Mouse (Mus musculus) cerebellum, adult 2 months (tissue): Measurements from ENCODE around the gene Ifnl3. TPM values are rescaled to one million over a fixed set of nuclear protein-coding genes. Genes with fewer than 3 reads are reported as not detected.
"Not testable (repeated sequence)": the region's sequence is repeated elsewhere in the genome, so short reads cannot be mapped to it uniquely, and the experiment has no call there.

ENCODE experiments used
- DNase-seq, 2 experiments: peaks; one replicate each; pipeline ENCODE4 v3.0.0; 2021
- H3K27ac ChIP-seq: fragments of 200-500 bp; 2 replicates; pipeline ENCODE4 v1.5.1; 2012; ENCODE audit warnings: low read length, control low read depth, inconsistent platforms; ENCODE audit not compliant: insufficient read depth
- H3K27me3 ChIP-seq: fragments of 200-500 bp; 2 replicates; pipeline ENCODE4 v1.6.1; 2012; ENCODE audit warnings: inconsistent platforms, mild to moderate bottlenecking, low read length, moderate library complexity; ENCODE audit not compliant: control insufficient read depth, insufficient read depth
- H3K4me1 ChIP-seq: fragments of 200-500 bp; 2 replicates; pipeline ENCODE4 v1.6.1; 2011; ENCODE audit warnings: low read length; ENCODE audit not compliant: control insufficient read depth, insufficient read depth
- H3K4me3 ChIP-seq: fragments of 200-500 bp; replicated peaks from 2 replicates; pipeline ENCODE3; 2011; ENCODE audit warnings: mild to moderate bottlenecking, low read depth, low read length, control low read depth; ENCODE audit not compliant: insufficient read depth
- CTCF ChIP-seq: fragments of 200-500 bp; IDR thresholded peaks from 2 replicates; pipeline ENCODE4 v1.5.1; 2011; ENCODE audit warnings: low read depth, mild to moderate bottlenecking, control low read depth, low read length, moderate library complexity, borderline replicate concordance; ENCODE audit not compliant: insufficient read depth
- POLR2A ChIP-seq: fragments of 200-500 bp; IDR thresholded peaks from 2 replicates; pipeline ENCODE4 v1.6.1; 2011; ENCODE audit warnings: low read length, control low read depth, borderline replicate concordance; ENCODE audit not compliant: insufficient read depth
- WGBS: fragments of 180-500 bp; shearing (Covaris S2); methylation state at CpG from one replicate; pipeline ENCODE4 v1.1.7; 2018; 5-methylcytosine and 5-hydroxymethylcytosine counted together
- polyA plus RNA-seq: library from polyadenylated mRNA; depleted of rRNA; stranded (reverse); fragments of >200 nt; gene quantifications from 2 replicates; pipeline ENCODE4 v1.2.3, GENCODE M21; 2012

Gene Ifnl3
- polyA plus RNA-seq, 1 experiment = not detected

DNA sequence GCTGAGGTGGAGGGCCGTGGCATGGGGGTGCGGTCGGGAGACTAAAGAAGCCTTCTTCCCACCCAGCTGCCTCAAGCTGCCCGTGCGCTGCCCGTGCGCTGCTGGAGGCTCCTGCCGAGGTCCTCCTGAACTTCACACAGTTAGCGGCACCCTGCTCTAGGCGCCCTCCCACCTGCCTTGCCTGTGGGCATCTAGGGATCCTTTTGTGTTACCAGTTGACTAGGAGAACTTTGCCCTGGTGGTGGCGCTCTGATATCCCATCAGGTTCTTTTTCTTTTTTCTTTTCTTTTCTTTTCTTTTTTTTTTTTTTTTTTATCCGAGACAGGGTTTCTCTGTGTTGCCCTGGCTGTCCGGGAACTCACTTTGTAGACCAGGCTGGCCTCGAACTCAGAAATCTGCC lies 31.7 kb upstream of the Ifnl3 start:
- no peaks in the 10 kb centered on the region; the same call in 1 of the 2 replicates for H3K4me1 ChIP-seq
- peak overlapping the region; percentile 28 for H3K4me3 ChIP-seq
- TF ChIP-seq POLR2A (no peak), CTCF (no peak)
- WGBS = 32% methylated on average over 14 of the region's 14 CpGs
- no peak overlapping the region for H3K27ac ChIP-seq
- DNase-seq = no peak
- no peaks in the 10 kb centered on the region for H3K27me3 ChIP-seq

DNA sequence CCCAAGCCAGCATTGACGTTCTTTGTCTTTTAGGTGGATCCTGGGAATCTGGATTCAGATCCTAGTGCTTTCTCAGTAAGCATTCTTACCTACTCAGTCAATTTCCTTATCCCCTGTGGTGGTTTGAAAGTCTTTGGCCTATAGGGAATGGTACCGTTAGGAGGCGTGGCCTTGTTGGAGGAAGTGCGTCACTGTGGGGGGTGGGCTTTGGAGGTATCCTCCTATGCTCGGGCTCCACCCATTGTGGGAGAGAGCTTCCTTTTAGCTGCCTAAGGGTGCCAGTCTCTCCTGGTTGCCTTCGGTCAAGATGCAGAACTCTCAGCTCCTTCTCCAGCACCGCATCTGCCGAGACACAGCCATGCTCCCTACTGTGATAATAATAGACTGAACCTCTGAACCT lies 30.3 kb upstream of the Ifnl3 start:
- no peak for DNase-seq
- 91% methylated on average over 8 of the region's 8 CpGs for WGBS
- TF ChIP-seq POLR2A (no peak), CTCF (no peak)
- H3K27me3 ChIP-seq = no peaks in the 10 kb centered on the region
- H3K27ac ChIP-seq = no peak overlapping the region
- H3K4me1 ChIP-seq = no peaks in the 10 kb centered on the region; the same call in 1 of the 2 replicates
- H3K4me3 ChIP-seq = no peak overlapping the region

DNA sequence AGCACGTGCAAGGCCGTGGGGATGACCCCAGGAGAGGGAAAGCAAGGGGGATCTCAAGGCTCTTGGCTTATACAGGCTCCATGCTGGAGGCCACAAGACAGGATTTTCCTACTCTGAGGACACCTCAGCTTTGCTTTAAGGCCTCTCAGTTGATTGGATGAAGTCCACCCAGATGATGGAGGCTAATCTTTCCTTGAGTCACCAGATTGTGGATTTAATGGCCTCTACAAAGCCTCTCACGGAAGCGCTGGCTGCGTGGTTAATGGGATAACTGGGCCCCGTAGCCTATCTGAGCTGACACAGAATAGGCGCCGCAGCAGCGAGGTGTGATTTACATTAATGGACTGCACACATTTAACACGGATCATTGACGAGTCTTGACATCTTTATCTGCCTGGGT lies 27.2 kb upstream of the Ifnl3 start:
- 74% methylated on average over 11 of the region's 11 CpGs for WGBS
- no peak for DNase-seq
- no peak overlapping the region for H3K4me3 ChIP-seq
- no peak overlapping the region for H3K27ac ChIP-seq
- no peaks in the 10 kb centered on the region for H3K27me3 ChIP-seq
- TF ChIP-seq CTCF = no peak
- no peak for TF ChIP-seq POLR2A
- H3K4me1 ChIP-seq = no peaks in the 10 kb centered on the region; the same call in 1 of the 2 replicates

DNA sequence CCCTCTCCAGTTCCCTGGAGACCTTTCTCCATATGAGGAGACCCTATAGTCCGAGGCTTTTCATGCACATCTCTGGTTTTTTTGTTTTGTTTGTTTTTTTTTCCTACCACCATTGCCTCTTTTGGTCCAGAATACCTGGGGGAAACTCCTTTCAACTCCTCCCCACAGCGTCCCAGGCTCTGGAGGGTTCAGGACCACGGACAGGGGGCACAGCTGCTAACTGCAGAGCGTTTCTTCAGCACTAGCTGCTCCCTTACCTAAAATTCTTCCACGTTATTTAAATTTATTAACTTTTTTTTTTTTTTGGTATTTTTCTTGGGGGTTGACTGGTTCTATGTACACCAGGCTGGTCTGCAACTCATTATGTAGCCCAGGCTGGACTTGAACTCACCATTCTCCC lies 17.1 kb upstream of the Ifnl3 start:
- H3K27ac ChIP-seq = no peak overlapping the region
- TF ChIP-seq POLR2A = no peak
- TF ChIP-seq CTCF = no peak
- no peak for DNase-seq
- H3K27me3 ChIP-seq = no peaks in the 10 kb centered on the region
- H3K4me1 ChIP-seq = no peaks in the 10 kb centered on the region
- no peak overlapping the region for H3K4me3 ChIP-seq
- WGBS = 12% methylated on average over 5 of the region's 5 CpGs

DNA sequence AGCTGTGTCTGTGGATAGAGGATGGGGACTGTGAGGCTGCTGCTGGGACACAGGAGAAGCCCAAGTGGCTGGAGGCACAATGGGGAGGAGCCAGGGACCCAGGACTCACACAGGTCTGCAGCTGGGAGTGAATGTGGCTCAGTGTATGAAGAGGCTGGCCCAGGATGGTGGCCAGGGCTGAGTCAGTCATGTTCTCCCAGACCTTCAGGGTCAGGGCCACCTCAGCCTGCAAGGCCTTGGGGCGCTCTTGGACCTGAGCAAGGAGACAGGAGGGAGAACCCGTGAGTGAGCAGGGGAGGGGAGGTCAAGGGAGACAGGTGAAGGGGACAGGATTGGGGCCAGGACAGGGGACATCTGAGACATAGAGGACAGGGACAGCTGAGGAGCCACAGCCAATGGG lies 13.5 kb upstream of the Ifnl3 start:
- DNase-seq, H3K27me3 ChIP-seq, H3K4me1 ChIP-seq, H3K4me3 ChIP-seq, H3K27ac ChIP-seq: not testable (repeated sequence)
- 93% methylated on average over 2 of the region's 2 CpGs for WGBS

DNA sequence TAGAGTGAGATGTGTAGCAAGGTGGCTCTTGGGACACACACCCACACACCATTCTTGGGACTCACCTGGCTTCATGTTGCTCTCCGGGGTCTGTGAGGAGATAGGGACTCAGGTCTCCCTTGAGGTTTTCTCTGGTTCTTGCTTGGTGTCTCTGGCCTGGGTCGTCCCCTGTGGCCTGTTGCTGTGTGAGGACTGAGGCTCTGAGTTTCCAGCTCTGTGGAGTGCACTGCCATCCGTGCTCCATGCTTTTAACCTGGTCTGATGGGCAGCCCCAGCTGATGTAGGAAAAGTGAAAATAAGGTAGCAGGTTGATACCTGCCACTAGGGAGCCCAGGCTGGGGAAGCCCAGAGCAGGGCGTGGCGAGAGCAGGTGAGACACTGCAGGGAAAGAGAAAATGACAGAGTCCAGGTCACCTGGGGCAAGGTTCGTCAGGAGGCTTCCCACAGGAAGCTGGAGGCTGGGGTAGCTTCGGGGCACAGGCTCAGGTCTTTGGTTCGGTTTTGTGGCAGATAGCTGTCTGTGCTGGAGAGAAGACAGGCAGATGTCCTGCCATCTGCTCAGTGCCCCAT lies 12.1 kb upstream of the Ifnl3 start, which contains the start of gene Ifnl2:
Gene Ifnl2, minus strand, starts transcription at position 51 of the 570 bp plus-strand sequence.
- not testable (repeated sequence) for H3K4me1 ChIP-seq, H3K27me3 ChIP-seq, H3K4me3 ChIP-seq, H3K27ac ChIP-seq
- 38% methylated on average over 8 of the region's 8 CpGs for WGBS
- peak in 1 of 2 experiments; percentile 4 for DNase-seq

DNA sequence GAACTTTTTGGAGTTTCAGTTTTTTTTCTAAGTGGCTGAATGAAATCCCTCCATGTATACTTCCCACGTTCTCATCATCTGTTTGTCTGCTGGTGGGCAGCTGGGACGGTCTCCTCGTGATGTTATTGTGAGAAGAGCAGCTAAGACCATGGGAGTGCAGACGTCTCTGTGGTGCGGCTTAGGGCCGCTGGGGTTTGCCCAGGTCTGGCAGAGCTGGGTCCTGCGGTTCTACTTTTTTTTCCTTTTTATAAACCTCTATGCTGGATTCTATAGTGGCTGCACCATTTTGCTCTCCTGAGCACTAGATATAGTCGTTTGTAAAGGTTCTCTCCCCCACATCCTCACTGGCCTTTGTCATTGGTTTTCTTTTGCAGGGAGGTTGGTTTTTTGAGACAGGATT lies 11.2 kb upstream of the Ifnl3 start:
- 64% methylated on average over 8 of the region's 8 CpGs for WGBS
- no peaks in the 10 kb centered on the region for H3K27me3 ChIP-seq
- no peak for DNase-seq
- no peak overlapping the region for H3K27ac ChIP-seq
- no peak for TF ChIP-seq POLR2A
- TF ChIP-seq CTCF = no peak
- H3K4me1 ChIP-seq = no peaks in the 10 kb centered on the region
- H3K4me3 ChIP-seq = no peak overlapping the region

DNA sequence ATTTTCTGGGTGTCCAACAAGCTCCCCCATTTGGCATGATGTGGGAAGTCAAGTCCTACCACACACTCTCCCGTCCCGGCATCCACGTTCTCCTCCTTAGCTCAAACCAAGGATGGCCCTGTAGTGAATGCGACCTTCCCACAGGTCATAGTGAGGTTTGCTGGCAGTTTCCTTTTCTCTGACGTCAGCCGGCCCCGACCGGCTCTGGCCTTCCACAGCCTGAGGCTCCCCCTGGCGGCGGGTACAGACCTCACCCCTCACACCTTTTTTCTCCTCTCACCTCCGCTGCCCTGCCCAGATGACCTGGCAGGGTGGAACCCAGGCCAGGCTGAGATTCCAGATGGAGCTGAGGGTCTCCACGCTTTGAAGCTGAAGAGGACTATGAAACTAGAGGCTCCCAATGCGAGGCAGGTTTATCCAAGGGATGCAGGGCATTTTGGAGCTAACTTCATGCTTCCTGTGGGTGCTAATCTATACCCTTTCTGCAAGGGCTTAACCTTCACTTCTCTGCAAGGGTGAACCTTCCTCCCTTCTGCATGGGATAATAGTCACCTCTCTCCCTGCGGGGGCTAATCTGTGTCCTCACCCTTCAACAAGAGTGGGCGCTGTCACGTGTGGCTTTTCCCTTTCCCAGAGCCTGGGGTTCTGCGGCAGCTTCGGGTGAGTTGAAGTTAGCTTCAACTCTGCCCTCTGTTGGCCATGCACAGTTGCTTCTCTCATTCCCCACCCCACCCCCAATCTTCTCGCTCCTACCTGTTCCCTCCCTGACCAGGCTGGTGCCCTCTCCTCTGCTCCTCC lies 5.5 kb downstream of the Ifnl3 start:
- Histone ChIP-seq H3K4me3 (no peak overlapping the region), H3K4me1 (no peaks in the 10 kb centered on the region), H3K27me3 (no peaks in the 10 kb centered on the region), H3K27ac (no peak overlapping the region)
- DNase-seq = peak; percentile 61 to 71
- WGBS = 10% methylated on average over 19 of the region's 19 CpGs
- TF ChIP-seq CTCF (peak; percentile 58), POLR2A (no peak)
